Mouse (Mus musculus) erythroblast, embryonic 14.5 days (primary cell): Measurements from ENCODE around the gene Ociad1.

ENCODE experiments used
- GATA1 ChIP-seq: IDR thresholded peaks from 2 replicates; pipeline ENCODE4 v1.6.1; 2012; ENCODE audit warnings: low read length, inconsistent platforms, mixed read lengths
- TAL1 ChIP-seq: IDR thresholded peaks from 3 replicates; pipeline ENCODE4 v1.6.1; 2012; ENCODE audit warnings: low read length, inconsistent platforms, mixed read lengths

DNA sequence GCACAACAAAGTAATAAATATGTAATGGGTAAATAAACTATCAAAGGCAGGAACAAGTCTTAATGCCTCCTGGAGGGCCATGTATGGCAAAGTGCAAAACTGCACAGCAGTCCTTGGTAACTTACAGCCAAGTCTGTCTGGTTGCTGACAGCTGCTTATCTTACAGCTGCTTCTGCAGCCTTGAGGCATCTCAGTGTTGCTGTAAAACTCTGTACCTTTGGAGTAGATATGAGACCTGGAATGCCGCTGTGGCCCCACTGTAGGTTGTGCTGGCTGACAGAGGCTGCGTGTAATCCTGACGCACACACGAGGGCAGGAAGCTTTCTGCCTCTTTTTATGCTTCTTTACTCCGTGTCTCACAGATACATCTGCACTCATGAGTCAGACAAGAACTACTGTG lies 18.9 kb downstream of the Ociad1 start:
- TF ChIP-seq TAL1, result peak; percentile 93
- TF ChIP-seq GATA1, result peak; percentile 96
